Mouse (Mus musculus): ENCODE measurements around the gene Irs1.

DNA sequence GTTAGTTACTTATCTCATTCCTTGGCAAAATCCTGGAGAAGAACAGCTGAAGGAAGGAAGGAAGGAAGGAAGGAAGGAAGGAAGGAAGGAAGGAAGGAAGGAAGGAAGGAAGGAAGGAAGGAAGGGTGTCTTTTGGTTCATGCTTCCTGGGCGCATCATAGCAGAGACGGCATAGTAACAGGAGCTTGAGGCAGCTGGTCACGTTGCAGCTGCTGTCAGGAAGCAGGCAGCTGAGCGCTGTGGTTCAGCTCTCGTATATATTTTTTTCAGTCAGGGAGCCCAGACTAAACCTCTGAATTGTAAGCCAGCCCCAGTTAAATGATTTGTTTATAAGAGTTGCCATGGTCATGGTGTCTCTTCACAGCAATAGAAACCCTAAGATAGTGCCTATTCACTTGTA, 34.9 kb upstream of the Irs1 start:
- TF ChIP-seq CTCF (IDR thresholded peaks at IDR 0.05 in 2 of 3, conservative IDR thresholded peaks at IDR 0.05 in 1 of 3; ENCODE audit: control insufficient read depth in 1 of 3, insufficient read depth in 1 of 3, low read depth in 2 of 3, low read length in 3 of 3, poor library complexity in 1 of 3, severe bottlenecking in 1 of 3) (no peak), HCFC1 (IDR thresholded peaks at IDR 0.05; ENCODE audit: low read depth, low read length) (no peak), POLR2AphosphoS5 (IDR thresholded peaks at IDR 0.05; ENCODE audit: borderline replicate concordance, low read depth, low read length) (no peak), GATA1 (IDR thresholded peaks at IDR 0.05; ENCODE audit: low read depth, low read length) (no peak), RAD21 (IDR thresholded peaks at IDR 0.05; ENCODE audit: low read depth, low read length) (no peak), MYC (IDR thresholded peaks at IDR 0.05; ENCODE audit: low read depth, low read length) (no peak), SIN3A (IDR thresholded peaks at IDR 0.05; ENCODE audit: low read length) (no peak), ZNF384 (IDR thresholded peaks at IDR 0.05; ENCODE audit: low read depth, low read length) (no peak), MAZ (IDR thresholded peaks at IDR 0.05; ENCODE audit: low read depth, low read length) (no peak)

Data from MEL (cell line).